Mouse (Mus musculus): Measurements from ENCODE around the gene Cpm. TPM values are rescaled to one million over a fixed set of nuclear protein-coding genes. Genes with fewer than 3 reads are reported as not detected.

Cpm gene
- polyA plus RNA-seq (2014; fragmentation: Nextera tagmentation; extraction: Ambion mirVana), result 37.6 and 43.6 TPM in 2 replicates

- 0% methylated on average over 40 of the region's 73 CpGs for WGBS
- Histone ChIP-seq H3K4me3 (ENCODE audit: low read depth, low read length) (peak within 1 kb of the TSS; percentile 68), H3K36me3 (ENCODE audit: control insufficient read depth, insufficient read depth, low read length) (no peaks in the 10 kb centered on the region), H3K9ac (ENCODE audit: low read depth, low read length) (peak within 1 kb of the TSS; percentile 61), H3K4me2 (ENCODE audit: low read depth, low read length) (peak within 1 kb of the TSS; percentile 95), H3K9me3 (ENCODE audit: control insufficient read depth, low read length) (no peaks in the 10 kb centered on the region), H3K4me1 (ENCODE audit: control insufficient read depth, insufficient read depth, low read length) (peaks cover 10% of the 10 kb centered on the region; the same call in 1 of the 2 replicates), H3K27me3 (replicated peaks; ENCODE audit: control insufficient read depth, insufficient read depth, low read length) (peaks cover 41% of the 10 kb centered on the region), H3K27ac (replicated peaks; ENCODE audit: low read depth, low read length) (no peak within 1 kb of the TSS)
- ATAC-seq (ENCODE audit: low read depth) (peak; percentile 95), DNase-seq (ENCODE audit: low spot score) (peak; percentile 86)
Measured at GRCm38 (mm10) chr10:117629169-117629971, at the start of gene Cpm. Cpm (plus strand) TSS chr10:117629500.

GRCm38 (mm10) chr10:117579771-117580284 is 49.5 kb upstream of the Cpm start:
- ATAC-seq (ENCODE audit: low read depth), result no peak
- WGBS, result 48% methylated on average over 9 of the region's 9 CpGs
- H3K9ac ChIP-seq (ENCODE audit: low read depth, low read length), result no peak overlapping the region
- no peak overlapping the region for H3K4me3 ChIP-seq (ENCODE audit: low read depth, low read length)
- DNase-seq (ENCODE audit: low spot score), result no peak
- no peak overlapping the region for H3K27ac ChIP-seq (replicated peaks; ENCODE audit: low read depth, low read length)
- H3K36me3 ChIP-seq (ENCODE audit: control insufficient read depth, insufficient read depth, low read length), result no peaks in the 10 kb centered on the region
- H3K4me1 ChIP-seq (ENCODE audit: control insufficient read depth, insufficient read depth, low read length), result peaks cover 14% of the 10 kb centered on the region
- no peaks in the 10 kb centered on the region for H3K27me3 ChIP-seq (replicated peaks; ENCODE audit: control insufficient read depth, insufficient read depth, low read length)
- no peak overlapping the region for H3K4me2 ChIP-seq (ENCODE audit: low read depth, low read length)
- H3K9me3 ChIP-seq (ENCODE audit: control insufficient read depth, low read length), result no peaks in the 10 kb centered on the region

- no peaks in the 10 kb centered on the region for H3K36me3 ChIP-seq (ENCODE audit: control insufficient read depth, insufficient read depth, low read length)
- H3K27ac ChIP-seq (replicated peaks; ENCODE audit: low read depth, low read length), result no peak overlapping the region
- no peaks in the 10 kb centered on the region for H3K27me3 ChIP-seq (replicated peaks; ENCODE audit: control insufficient read depth, insufficient read depth, low read length)
- H3K9me3 ChIP-seq (ENCODE audit: control insufficient read depth, low read length), result no peaks in the 10 kb centered on the region; the same call in 1 of the 2 replicates
- no peak for ATAC-seq (ENCODE audit: low read depth)
- no peak overlapping the region for H3K4me2 ChIP-seq (ENCODE audit: low read depth, low read length)
- H3K4me3 ChIP-seq (ENCODE audit: low read depth, low read length), result no peak overlapping the region
- 79% methylated on average over 5 of the region's 5 CpGs for WGBS
- peaks cover 14% of the 10 kb centered on the region for H3K4me1 ChIP-seq (ENCODE audit: control insufficient read depth, insufficient read depth, low read length)
- H3K9ac ChIP-seq (ENCODE audit: low read depth, low read length), result no peak overlapping the region
- DNase-seq (ENCODE audit: low spot score), result no peak
Measured at GRCm38 (mm10) chr10:117580405-117580804, 48.9 kb upstream of the Cpm start.

GRCm38 (mm10) chr10:117581007-117581752 is 48.1 kb upstream of the Cpm start:
- no peak overlapping the region for H3K9ac ChIP-seq (ENCODE audit: low read depth, low read length)
- H3K27ac ChIP-seq (replicated peaks; ENCODE audit: low read depth, low read length), result no peak overlapping the region
- no peak overlapping the region for H3K4me2 ChIP-seq (ENCODE audit: low read depth, low read length)
- no peak overlapping the region for H3K4me3 ChIP-seq (ENCODE audit: low read depth, low read length)
- WGBS, result 87% methylated on average over 11 of the region's 11 CpGs
- H3K4me1 ChIP-seq (ENCODE audit: control insufficient read depth, insufficient read depth, low read length), result peaks cover 14% of the 10 kb centered on the region
- DNase-seq (ENCODE audit: low spot score) (no peak), ATAC-seq (ENCODE audit: low read depth) (no peak)
- H3K9me3 ChIP-seq (ENCODE audit: control insufficient read depth, low read length), result no peaks in the 10 kb centered on the region; the same call in 1 of the 2 replicates
- H3K27me3 ChIP-seq (replicated peaks; ENCODE audit: control insufficient read depth, insufficient read depth, low read length), result no peaks in the 10 kb centered on the region
- no peaks in the 10 kb centered on the region for H3K36me3 ChIP-seq (ENCODE audit: control insufficient read depth, insufficient read depth, low read length)

GRCm38 (mm10) chr10:117581753-117582062 is 47.6 kb upstream of the Cpm start:
- Histone ChIP-seq H3K9ac (ENCODE audit: low read depth, low read length) (no peak overlapping the region), H3K27ac (replicated peaks; ENCODE audit: low read depth, low read length) (no peak overlapping the region), H3K4me3 (ENCODE audit: low read depth, low read length) (no peak overlapping the region), H3K4me1 (ENCODE audit: control insufficient read depth, insufficient read depth, low read length) (peaks cover 14% of the 10 kb centered on the region), H3K9me3 (ENCODE audit: control insufficient read depth, low read length) (no peaks in the 10 kb centered on the region; the same call in 1 of the 2 replicates), H3K4me2 (ENCODE audit: low read depth, low read length) (no peak overlapping the region), H3K36me3 (ENCODE audit: control insufficient read depth, insufficient read depth, low read length) (no peaks in the 10 kb centered on the region), H3K27me3 (replicated peaks; ENCODE audit: control insufficient read depth, insufficient read depth, low read length) (no peaks in the 10 kb centered on the region)
- DNase-seq (ENCODE audit: low spot score), result no peak
- ATAC-seq (ENCODE audit: low read depth), result no peak
- 79% methylated on average over 3 of the region's 3 CpGs for WGBS

GRCm38 (mm10) chr10:117583155-117584061 is 45.9 kb upstream of the Cpm start:
- Histone ChIP-seq H3K9me3 (ENCODE audit: control insufficient read depth, low read length) (no peaks in the 10 kb centered on the region; the same call in 1 of the 2 replicates), H3K4me2 (ENCODE audit: low read depth, low read length) (no peak overlapping the region), H3K4me1 (ENCODE audit: control insufficient read depth, insufficient read depth, low read length) (peaks cover 14% of the 10 kb centered on the region), H3K27ac (replicated peaks; ENCODE audit: low read depth, low read length) (peak overlapping the region; percentile 24; the same call in 1 of the 2 replicates), H3K36me3 (ENCODE audit: control insufficient read depth, insufficient read depth, low read length) (no peaks in the 10 kb centered on the region), H3K4me3 (ENCODE audit: low read depth, low read length) (no peak overlapping the region), H3K27me3 (replicated peaks; ENCODE audit: control insufficient read depth, insufficient read depth, low read length) (no peaks in the 10 kb centered on the region), H3K9ac (ENCODE audit: low read depth, low read length) (no peak overlapping the region)
- DNase-seq (ENCODE audit: low spot score) (no peak), ATAC-seq (ENCODE audit: low read depth) (peak; percentile 37; the same call in 1 of the 2 replicates)
- 46% methylated on average over 14 of the region's 14 CpGs for WGBS

GRCm38 (mm10) chr10:117584102-117584501 is 45.2 kb upstream of the Cpm start:
- no peaks in the 10 kb centered on the region for H3K36me3 ChIP-seq (ENCODE audit: control insufficient read depth, insufficient read depth, low read length)
- DNase-seq (ENCODE audit: low spot score) (no peak), ATAC-seq (ENCODE audit: low read depth) (peak; percentile 42; the same call in 1 of the 2 replicates)
- WGBS, result 38% methylated on average over 3 of the region's 3 CpGs
- peaks cover 14% of the 10 kb centered on the region for H3K4me1 ChIP-seq (ENCODE audit: control insufficient read depth, insufficient read depth, low read length)
- H3K27me3 ChIP-seq (replicated peaks; ENCODE audit: control insufficient read depth, insufficient read depth, low read length), result no peaks in the 10 kb centered on the region
- no peak overlapping the region for H3K9ac ChIP-seq (ENCODE audit: low read depth, low read length)
- 0 out of 2 replicates have a peak overlapping the region, but pooled peaks have one; percentile 24 for H3K27ac ChIP-seq (replicated peaks; ENCODE audit: low read depth, low read length)
- no peaks in the 10 kb centered on the region; the same call in 1 of the 2 replicates for H3K9me3 ChIP-seq (ENCODE audit: control insufficient read depth, low read length)
- H3K4me2 ChIP-seq (ENCODE audit: low read depth, low read length), result no peak overlapping the region
- H3K4me3 ChIP-seq (ENCODE audit: low read depth, low read length), result no peak overlapping the region

Measured in embryonic facial prominence, embryonic 14.5 days (tissue).